Mouse (Mus musculus): ENCODE results near the gene Wnt7a. TPM values are rescaled to one million over a fixed set of nuclear protein-coding genes. Genes with fewer than 3 reads are reported as not detected.

Wnt7a gene
- polyA plus RNA-seq, 1 experiment = not detected

DNA sequence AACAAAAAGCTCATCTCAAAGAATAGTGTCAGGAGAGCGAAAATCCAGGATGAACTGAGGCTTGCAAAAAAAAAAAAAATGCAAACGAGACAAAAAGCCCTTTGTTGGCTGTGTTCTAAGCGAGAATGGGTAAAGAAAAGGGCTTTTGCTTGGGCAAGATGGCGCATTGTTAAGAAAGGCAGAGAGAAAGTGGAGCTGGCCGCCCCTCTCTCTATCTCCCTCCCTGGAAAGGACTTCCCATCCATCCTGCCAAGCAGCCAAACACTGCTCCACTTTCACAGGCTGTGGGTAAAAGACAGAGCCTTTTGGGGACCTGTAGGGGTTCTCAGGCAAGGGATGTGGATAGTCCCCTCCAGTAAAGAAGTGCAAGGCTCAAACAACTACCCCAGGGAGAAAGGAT lies 9.6 kb downstream of the Wnt7a start:
- H3K27me3 ChIP-seq (ENCODE audit: control insufficient read depth, insufficient read depth, insufficient read length) = peaks cover 68% of the 10 kb centered on the region
- no peak overlapping the region for H3K4me3 ChIP-seq
- no peaks in the 10 kb centered on the region for H3K79me2 ChIP-seq (ENCODE audit: control insufficient read depth, insufficient read depth)
- no peak overlapping the region for H3ac ChIP-seq (ENCODE audit: control insufficient read depth, insufficient read length)
- H3K36me3 ChIP-seq (ENCODE audit: control insufficient read depth, insufficient read depth) = no peaks in the 10 kb centered on the region
- no peak for TF ChIP-seq POLR2AphosphoS2 (IDR thresholded peaks at IDR 0.05; ENCODE audit: insufficient read length, low read depth)
- no peak for TF ChIP-seq MAX (IDR thresholded peaks at IDR 0.05; ENCODE audit: low read depth)
- H3K4me2 ChIP-seq (ENCODE audit: low read depth) = no peak overlapping the region

DNA sequence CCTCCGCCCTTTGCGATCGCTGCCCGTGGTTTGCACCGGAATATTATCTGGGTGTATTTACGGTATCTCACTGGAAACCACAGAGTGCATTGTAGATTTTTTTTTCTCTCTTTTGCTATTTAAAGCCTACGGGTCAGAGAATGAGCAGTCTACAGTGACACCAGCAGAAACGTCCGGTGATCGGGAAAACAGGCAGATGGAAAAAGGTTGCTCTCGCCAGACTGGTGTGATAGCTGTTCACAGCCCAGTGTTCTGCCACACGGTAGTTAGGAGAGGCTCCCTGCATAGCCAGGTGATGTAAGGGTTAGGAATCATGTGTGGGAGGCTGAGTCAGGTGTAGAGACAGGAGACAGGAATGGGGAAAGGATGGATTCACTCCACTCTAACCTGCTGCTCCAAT lies 10.6 kb downstream of the Wnt7a start:
- H3K4me2 ChIP-seq (ENCODE audit: low read depth) = no peak overlapping the region
- no peaks in the 10 kb centered on the region for H3K36me3 ChIP-seq (ENCODE audit: control insufficient read depth, insufficient read depth)
- no peak overlapping the region for H3ac ChIP-seq (ENCODE audit: control insufficient read depth, insufficient read length)
- peaks cover 69% of the 10 kb centered on the region for H3K27me3 ChIP-seq (ENCODE audit: control insufficient read depth, insufficient read depth, insufficient read length)
- TF ChIP-seq SRF (IDR thresholded peaks at IDR 0.05; ENCODE audit: control insufficient read depth, insufficient read length, low read depth) (no peak), MYOD1 (IDR thresholded peaks at IDR 0.05; ENCODE audit: control insufficient read depth in 1 of 3, insufficient read length in 2 of 3, low read depth in 2 of 3) (no peak), USF1 (IDR thresholded peaks at IDR 0.05; ENCODE audit: low read depth) (no peak), MAX (IDR thresholded peaks at IDR 0.05; ENCODE audit: low read depth) (no peak), TCF3 (IDR thresholded peaks at IDR 0.05; ENCODE audit: insufficient read length, low read depth) (no peak), POLR2AphosphoS2 (IDR thresholded peaks at IDR 0.05; ENCODE audit: insufficient read length, low read depth) (no peak), CEBPB (IDR thresholded peaks at IDR 0.05; ENCODE audit: insufficient read depth, poor library complexity, severe bottlenecking) (no peak), E2F4 (IDR thresholded peaks at IDR 0.05; ENCODE audit: insufficient read depth) (no peak), POLR2A (IDR thresholded peaks at IDR 0.05; ENCODE audit: insufficient read length, low read depth) (no peak)
- no peaks in the 10 kb centered on the region for H3K79me2 ChIP-seq (ENCODE audit: control insufficient read depth, insufficient read depth)
- no peak overlapping the region for H3K4me3 ChIP-seq

GRCm38 (mm10) chr6:91392475-91393174 lies 18.5 kb downstream of the Wnt7a start:
- H3ac ChIP-seq (ENCODE audit: control insufficient read depth, insufficient read length) = no peak overlapping the region
- H3K79me2 ChIP-seq (ENCODE audit: control insufficient read depth, insufficient read depth) = no peaks in the 10 kb centered on the region
- H3K27me3 ChIP-seq (ENCODE audit: control insufficient read depth, insufficient read depth, insufficient read length) = peaks cover 42% of the 10 kb centered on the region
- TF ChIP-seq USF1 (IDR thresholded peaks at IDR 0.05; ENCODE audit: low read depth) (no peak), CEBPB (IDR thresholded peaks at IDR 0.05; ENCODE audit: insufficient read depth, poor library complexity, severe bottlenecking) (no peak), POLR2A (IDR thresholded peaks at IDR 0.05; ENCODE audit: insufficient read length, low read depth) (no peak), MYOG (IDR thresholded peaks at IDR 0.05; ENCODE audit: control insufficient read depth in 1 of 3, insufficient read depth in 1 of 3, insufficient read length in 2 of 3, low read depth in 2 of 3) (no peak), TCF12 (IDR thresholded peaks at IDR 0.05; ENCODE audit: insufficient read depth, poor library complexity, severe bottlenecking) (no peak)
- no peaks in the 10 kb centered on the region for H3K36me3 ChIP-seq (ENCODE audit: control insufficient read depth, insufficient read depth)
- no peak overlapping the region for H3K4me2 ChIP-seq (ENCODE audit: low read depth)
- no peak overlapping the region for H3K4me3 ChIP-seq

- Histone ChIP-seq H3K27me3 (ENCODE audit: control insufficient read depth, insufficient read depth, insufficient read length) (peaks cover 40% of the 10 kb centered on the region), H3K4me3 (no peak overlapping the region), H3K4me2 (ENCODE audit: low read depth) (no peak overlapping the region), H3ac (ENCODE audit: control insufficient read depth, insufficient read length) (no peak overlapping the region), H3K79me2 (ENCODE audit: control insufficient read depth, insufficient read depth) (no peaks in the 10 kb centered on the region), H3K36me3 (ENCODE audit: control insufficient read depth, insufficient read depth) (no peaks in the 10 kb centered on the region)
- TF ChIP-seq POLR2AphosphoS2 (IDR thresholded peaks at IDR 0.05; ENCODE audit: insufficient read length, low read depth) (no peak), MYOD1 (IDR thresholded peaks at IDR 0.05; ENCODE audit: control insufficient read depth in 1 of 3, insufficient read length in 2 of 3, low read depth in 2 of 3) (no peak), E2F4 (IDR thresholded peaks at IDR 0.05; ENCODE audit: insufficient read depth) (no peak), REST (IDR thresholded peaks at IDR 0.05; ENCODE audit: insufficient read depth, insufficient read length) (no peak)
Observed at GRCm38 (mm10) chr6:91389141-91389540, 22.0 kb downstream of the Wnt7a start.

DNA sequence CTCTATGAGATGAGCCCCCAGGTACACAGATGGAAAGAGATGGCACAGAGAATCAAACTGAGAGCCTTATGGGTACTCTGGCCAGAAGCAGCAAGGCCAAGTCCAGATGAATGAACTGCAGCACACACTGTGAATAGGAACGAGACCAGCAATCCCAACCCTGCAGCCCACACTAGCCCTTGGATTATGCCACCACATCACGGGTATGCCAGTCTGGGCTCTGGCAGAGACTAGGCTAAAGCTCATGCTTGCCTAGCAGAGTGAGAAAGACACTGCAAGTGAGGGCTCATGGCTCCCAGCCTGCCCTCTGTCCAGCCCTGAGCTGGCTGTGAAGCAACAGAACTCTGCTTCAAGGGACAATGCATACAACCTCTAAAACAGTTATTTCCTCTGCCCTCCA lies 26.7 kb downstream of the Wnt7a start:
- TF ChIP-seq SRF (IDR thresholded peaks at IDR 0.05; ENCODE audit: control insufficient read depth, insufficient read length, low read depth) (no peak), POLR2A (IDR thresholded peaks at IDR 0.05; ENCODE audit: insufficient read length, low read depth) (no peak), USF1 (IDR thresholded peaks at IDR 0.05; ENCODE audit: low read depth) (no peak), MYOD1 (IDR thresholded peaks at IDR 0.05; ENCODE audit: control insufficient read depth in 1 of 3, insufficient read length in 2 of 3, low read depth in 2 of 3) (no peak), TCF3 (IDR thresholded peaks at IDR 0.05; ENCODE audit: insufficient read length, low read depth) (no peak), MAX (IDR thresholded peaks at IDR 0.05; ENCODE audit: low read depth) (no peak), E2F4 (IDR thresholded peaks at IDR 0.05; ENCODE audit: insufficient read depth) (no peak), TCF12 (IDR thresholded peaks at IDR 0.05; ENCODE audit: insufficient read depth, poor library complexity, severe bottlenecking) (no peak), CEBPB (IDR thresholded peaks at IDR 0.05; ENCODE audit: insufficient read depth, poor library complexity, severe bottlenecking) (no peak), REST (IDR thresholded peaks at IDR 0.05; ENCODE audit: insufficient read depth, insufficient read length) (no peak), MYOG (IDR thresholded peaks at IDR 0.05; ENCODE audit: control insufficient read depth in 1 of 3, insufficient read depth in 1 of 3, insufficient read length in 2 of 3, low read depth in 2 of 3) (no peak), POLR2AphosphoS2 (IDR thresholded peaks at IDR 0.05; ENCODE audit: insufficient read length, low read depth) (no peak)
- no peak overlapping the region for H3K4me3 ChIP-seq
- H3K27me3 ChIP-seq (ENCODE audit: control insufficient read depth, insufficient read depth, insufficient read length) = peaks cover 52% of the 10 kb centered on the region
- H3K36me3 ChIP-seq (ENCODE audit: control insufficient read depth, insufficient read depth) = no peaks in the 10 kb centered on the region
- H3K4me2 ChIP-seq (ENCODE audit: low read depth) = no peak overlapping the region
- H3K79me2 ChIP-seq (ENCODE audit: control insufficient read depth, insufficient read depth) = no peaks in the 10 kb centered on the region
- H3ac ChIP-seq (ENCODE audit: control insufficient read depth, insufficient read length) = no peak overlapping the region

Data from myocyte (in vitro differentiated cells).